Mouse (Mus musculus) heart, embryonic 10.5 days (tissue): Measurements from ENCODE around the gene Ptk7. TPM values are rescaled to one million over a fixed set of nuclear protein-coding genes. Genes with fewer than 3 reads are reported as not detected.

Experiments used
- DNase-seq: peaks from one replicate; pipeline ENCODE4 v3.0.0-alpha.2; 2017; ENCODE audit warnings: low spot score
- H3K27ac ChIP-seq: fragments of 300-500 bp; sonication (generic); 2 replicates; pipeline ENCODE4 v1.5.1; 2016; ENCODE audit warnings: mild to moderate bottlenecking
- H3K27me3 ChIP-seq: fragments of 300-500 bp; sonication (generic); 2 replicates; pipeline ENCODE4 v1.6.1; 2016; ENCODE audit warnings: mild to moderate bottlenecking; ENCODE audit not compliant: poor library complexity, insufficient read depth, severe bottlenecking
- H3K36me3 ChIP-seq: fragments of 300-500 bp; sonication (generic); 2 replicates; pipeline ENCODE4 v1.6.1; 2016; ENCODE audit warnings: mild to moderate bottlenecking, moderate library complexity
- H3K4me1 ChIP-seq: fragments of 300-500 bp; sonication (generic); 2 replicates; pipeline ENCODE4 v1.6.1; 2016; ENCODE audit warnings: mild to moderate bottlenecking
- H3K4me3 ChIP-seq: fragments of 300-500 bp; sonication (generic); 2 replicates; pipeline ENCODE4 v1.5.1; 2016; ENCODE audit warnings: mild to moderate bottlenecking, moderate library complexity
- H3K9me3 ChIP-seq: fragments of 300-500 bp; sonication (generic); 2 replicates; pipeline ENCODE4 v1.6.1; 2016; ENCODE audit warnings: mild to moderate bottlenecking, moderate library complexity
- WGBS: fragments of 180-500 bp; shearing (Covaris S2); methylation state at CpG from one replicate; pipeline ENCODE4 v1.1.7; 2016; 5-methylcytosine and 5-hydroxymethylcytosine counted together
- polyA plus RNA-seq: library from polyadenylated mRNA; unstranded; fragments of >200 nt; fragmentation: Nextera tagmentation; extraction: Ambion mirVana; gene quantifications from 2 replicates; pipeline ENCODE4 v1.2.1, GENCODE M21; 2016

Gene Ptk7
- polyA plus RNA-seq, 1 experiment from 2014 or later, result 67.7 TPM

DNA sequence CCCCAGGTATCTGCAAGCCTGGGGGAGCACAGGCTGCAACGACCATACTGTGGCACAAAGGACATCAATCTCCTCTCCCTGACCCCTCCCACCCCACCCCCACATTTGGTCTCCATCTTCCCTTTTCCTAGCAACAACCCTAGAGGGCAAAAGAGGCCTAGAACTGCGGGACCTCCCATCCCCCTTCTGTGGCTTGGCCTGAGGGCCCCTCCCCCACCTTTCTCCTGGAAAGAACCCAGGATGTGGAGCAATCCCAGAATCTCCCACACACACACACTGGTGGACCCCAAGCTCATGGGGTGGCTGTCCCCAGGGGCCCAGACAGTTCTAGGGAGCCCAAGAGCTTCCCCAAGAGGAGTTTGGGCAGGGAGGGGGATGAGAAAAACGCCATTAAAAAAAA is 81.4 kb downstream of the Ptk7 start:
- 0 out of 2 replicates have a peak overlapping the region, but pooled peaks have one; percentile 67 for H3K27ac ChIP-seq

DNA sequence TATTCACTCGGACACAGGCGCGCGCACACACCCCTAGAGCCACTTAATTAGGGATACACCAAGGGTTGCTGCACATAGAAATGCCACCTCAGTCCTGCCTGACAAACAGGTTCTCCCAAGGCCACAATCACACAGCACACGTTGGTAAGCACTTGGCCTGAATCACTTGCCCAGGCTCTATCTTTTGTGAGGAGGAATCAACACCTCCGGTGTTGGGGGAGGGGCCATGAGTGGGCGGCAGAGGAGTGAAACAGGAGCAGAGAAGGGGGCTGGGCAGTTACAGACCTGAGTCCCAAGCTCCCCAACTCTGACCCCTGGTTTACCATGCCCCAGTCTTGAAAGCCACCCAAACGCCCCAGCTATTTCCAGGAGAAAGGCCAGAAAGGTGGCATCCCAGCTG is 82.3 kb downstream of the Ptk7 start:
- peak overlapping the region; percentile 75; the same call in 1 of the 2 replicates for H3K4me3 ChIP-seq
- H3K27me3 ChIP-seq, result peaks cover 25% of the 10 kb centered on the region; the same call in 1 of the 2 replicates
- WGBS, result 7% methylated on average over 8 of the region's 8 CpGs
- H3K9me3 ChIP-seq, result no peaks in the 10 kb centered on the region
- peak overlapping the region; percentile 67; the same call in 1 of the 2 replicates for H3K27ac ChIP-seq
- H3K36me3 ChIP-seq, result peaks cover 52% of the 10 kb centered on the region
- DNase-seq, result no peak
- peaks cover 43% of the 10 kb centered on the region for H3K4me1 ChIP-seq

More for the DNA sequence above, 81.4 kb downstream of the Ptk7 start:
- Histone ChIP-seq H3K27me3 (peaks cover 25% of the 10 kb centered on the region; the same call in 1 of the 2 replicates), H3K4me1 (peaks cover 52% of the 10 kb centered on the region), H3K9me3 (no peaks in the 10 kb centered on the region), H3K4me3 (no peak overlapping the region), H3K36me3 (peaks cover 56% of the 10 kb centered on the region)
- 26% methylated on average over 3 of the region's 3 CpGs for WGBS
- DNase-seq, result no peak

DNA sequence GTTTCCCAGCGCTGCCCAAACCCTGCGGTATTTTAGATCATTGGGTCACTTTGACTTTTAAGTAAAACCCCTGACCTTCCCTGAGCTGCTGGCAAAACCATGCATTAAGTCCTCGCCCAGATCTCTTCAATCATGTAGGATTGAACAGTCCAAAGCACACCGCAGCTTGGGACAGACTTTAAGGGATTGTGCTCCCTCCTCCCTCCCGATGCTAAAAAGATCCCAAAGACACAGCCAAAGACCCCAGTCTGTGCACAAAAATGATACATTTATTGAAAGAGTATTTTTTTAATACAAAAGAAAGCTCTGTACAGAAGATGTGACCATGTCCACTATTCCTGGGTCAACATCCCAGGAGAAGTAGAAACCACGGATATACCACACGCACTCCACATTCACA is 82.7 kb downstream of the Ptk7 start:
- Histone ChIP-seq H3K27ac (peak overlapping the region; percentile 84; the same call in 1 of the 2 replicates), H3K9me3 (no peaks in the 10 kb centered on the region), H3K36me3 (peaks cover 49% of the 10 kb centered on the region), H3K27me3 (peaks cover 25% of the 10 kb centered on the region; the same call in 1 of the 2 replicates), H3K4me1 (peaks cover 40% of the 10 kb centered on the region), H3K4me3 (peak overlapping the region; percentile 75)
- no peak for DNase-seq
- WGBS, result 6% methylated on average over 7 of the region's 7 CpGs

DNA sequence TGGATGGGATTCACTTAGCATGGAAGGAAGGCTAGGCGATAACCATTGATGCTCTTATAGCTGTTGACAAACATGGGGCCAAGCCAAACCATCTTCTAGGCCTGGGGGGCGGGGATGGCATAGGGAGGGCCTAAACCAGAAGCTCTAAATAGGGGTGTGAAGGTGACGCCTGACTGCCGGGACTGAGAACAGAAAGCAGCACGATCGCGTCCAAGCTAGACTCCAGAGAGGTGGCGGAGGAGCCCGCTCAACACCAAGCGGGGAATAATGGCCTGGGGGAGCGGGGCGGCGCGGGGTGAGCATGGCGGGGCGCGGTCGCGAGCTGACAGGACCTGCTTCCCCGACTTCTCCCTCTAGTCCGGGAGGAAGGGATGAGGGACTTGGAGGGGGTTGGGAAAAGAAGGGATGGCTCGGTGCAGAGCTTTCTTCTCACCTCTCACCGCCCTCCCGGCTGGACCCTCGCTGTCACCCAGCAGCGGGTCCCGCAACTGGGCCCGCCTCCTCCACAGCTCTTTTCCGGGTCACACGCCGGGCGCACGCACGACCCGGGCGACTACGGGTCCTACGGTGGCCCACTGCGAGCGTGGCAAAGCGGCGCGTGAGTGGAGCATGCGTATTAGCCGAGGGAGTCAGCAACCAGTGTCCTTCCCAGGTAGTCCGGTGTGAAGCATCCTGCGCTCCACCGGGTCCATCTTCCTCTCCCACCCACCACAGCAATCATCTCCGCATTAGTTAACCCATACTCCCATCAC is 83.3 kb downstream of the Ptk7 start, which contains the start of gene Cul9:
TSS of gene Cul9 (minus strand) at position 576 of the 752 bp plus-strand sequence.
- peak within 1 kb of the TSS; percentile 75 for H3K4me3 ChIP-seq
- H3K27ac ChIP-seq, result peak within 1 kb of the TSS; percentile 84
- peaks cover 35% of the 10 kb centered on the region for H3K4me1 ChIP-seq
- peaks cover 31% of the 10 kb centered on the region for H3K27me3 ChIP-seq
- H3K9me3 ChIP-seq, result no peaks in the 10 kb centered on the region
- peaks cover 49% of the 10 kb centered on the region for H3K36me3 ChIP-seq
- WGBS, result 2% methylated on average over 49 of the region's 49 CpGs
- DNase-seq, result no peak

DNA sequence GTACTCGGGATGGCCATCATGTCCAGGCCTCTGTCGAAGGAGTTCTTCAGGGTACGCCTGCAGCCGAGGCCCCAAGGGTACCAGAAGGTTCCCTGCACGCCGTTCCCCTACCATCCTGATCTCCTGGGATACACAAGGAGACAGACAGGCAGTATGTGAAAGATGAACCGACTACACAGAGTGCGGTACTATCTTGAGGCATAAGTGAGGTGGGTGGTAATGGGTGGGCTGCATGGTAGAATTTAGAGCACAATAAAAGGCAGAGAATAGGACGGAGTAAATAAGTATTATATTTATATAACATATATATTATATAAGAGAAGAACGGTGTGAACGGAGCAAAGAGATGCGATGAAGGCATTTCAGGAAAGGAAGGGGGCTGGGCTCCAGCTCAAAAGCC is 85.6 kb downstream of the Ptk7 start:
- WGBS, result 80% methylated on average over 12 of the region's 12 CpGs
- peaks cover 38% of the 10 kb centered on the region for H3K4me1 ChIP-seq
- peaks cover 36% of the 10 kb centered on the region for H3K36me3 ChIP-seq
- no peak overlapping the region for H3K27ac ChIP-seq
- H3K9me3 ChIP-seq, result no peaks in the 10 kb centered on the region
- no peak for DNase-seq
- H3K4me3 ChIP-seq, result no peak overlapping the region
- peaks cover 52% of the 10 kb centered on the region for H3K27me3 ChIP-seq

DNA sequence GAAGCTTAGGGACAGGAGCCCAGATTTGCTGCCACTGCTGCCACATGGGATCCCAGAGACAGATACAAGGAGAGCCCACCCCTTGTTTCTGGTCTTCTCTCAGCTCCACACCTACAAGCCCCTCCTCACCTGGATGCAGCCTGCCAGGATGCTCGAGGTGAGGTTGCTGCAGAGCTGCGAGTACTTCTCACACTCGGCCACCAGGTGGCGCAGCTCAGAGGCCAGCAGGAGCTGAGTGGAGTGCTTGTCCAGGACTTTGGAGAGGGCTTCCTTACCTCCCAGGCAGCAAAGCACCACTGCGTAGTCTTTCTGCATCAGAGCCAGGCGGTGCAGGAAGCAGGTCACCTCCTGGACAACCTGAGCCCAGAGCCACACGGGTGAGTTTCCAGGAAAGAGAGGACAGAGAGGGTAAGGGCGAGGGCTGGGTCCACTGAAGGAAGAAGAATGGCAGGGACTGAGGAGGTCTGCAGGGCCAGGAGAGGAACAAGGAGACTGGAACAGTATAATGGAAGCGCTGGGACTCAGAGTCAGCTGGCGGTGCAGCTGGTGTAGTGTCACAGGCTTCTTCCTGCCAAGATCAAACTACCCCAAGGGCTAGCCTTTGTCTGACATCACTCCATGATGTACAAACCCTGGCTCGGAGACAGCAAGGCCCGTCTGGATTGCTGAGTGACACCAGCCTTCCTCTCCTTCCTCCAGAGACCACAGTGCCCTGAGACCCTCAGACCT is 103.6 kb downstream of the Ptk7 start:
- H3K27ac ChIP-seq, result no peak overlapping the region
- H3K4me3 ChIP-seq, result no peak overlapping the region; the same call in 1 of the 2 replicates
- WGBS, result 38% methylated on average over 12 of the region's 12 CpGs
- 0 out of 2 replicates have a peak, but pooled peaks cover 4% of the 10 kb centered on the region for H3K36me3 ChIP-seq
- no peak for DNase-seq
- no peaks in the 10 kb centered on the region for H3K9me3 ChIP-seq
- H3K27me3 ChIP-seq, result peaks cover 36% of the 10 kb centered on the region
- H3K4me1 ChIP-seq, result peaks cover 16% of the 10 kb centered on the region

DNA sequence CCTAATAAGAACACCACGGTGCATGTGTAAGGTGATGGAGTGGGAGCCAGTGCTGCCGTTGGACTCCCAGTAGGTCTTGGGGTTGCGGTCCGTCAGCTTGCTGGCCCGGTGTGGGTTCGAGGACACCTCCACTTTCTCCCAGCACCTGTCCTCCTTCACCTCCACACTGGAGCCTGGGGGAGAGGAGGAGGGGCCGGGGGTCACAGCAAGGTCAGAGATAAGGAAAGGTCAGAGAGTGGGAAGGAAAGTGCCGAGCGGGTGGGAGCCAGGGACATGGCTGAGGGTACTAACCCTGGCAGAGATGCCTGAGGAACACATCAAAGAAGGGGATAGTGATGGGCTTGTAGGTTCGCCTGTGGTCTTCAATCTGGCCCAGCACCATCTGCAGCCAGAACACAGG is 104.2 kb downstream of the Ptk7 start:
- Histone ChIP-seq H3K36me3 (0 out of 2 replicates have a peak, but pooled peaks cover 4% of the 10 kb centered on the region), H3K4me1 (peaks cover 23% of the 10 kb centered on the region), H3K9me3 (no peaks in the 10 kb centered on the region), H3K27me3 (peaks cover 43% of the 10 kb centered on the region), H3K27ac (no peak overlapping the region), H3K4me3 (no peak overlapping the region)
- WGBS, result 69% methylated on average over 10 of the region's 10 CpGs
- DNase-seq, result no peak

DNA sequence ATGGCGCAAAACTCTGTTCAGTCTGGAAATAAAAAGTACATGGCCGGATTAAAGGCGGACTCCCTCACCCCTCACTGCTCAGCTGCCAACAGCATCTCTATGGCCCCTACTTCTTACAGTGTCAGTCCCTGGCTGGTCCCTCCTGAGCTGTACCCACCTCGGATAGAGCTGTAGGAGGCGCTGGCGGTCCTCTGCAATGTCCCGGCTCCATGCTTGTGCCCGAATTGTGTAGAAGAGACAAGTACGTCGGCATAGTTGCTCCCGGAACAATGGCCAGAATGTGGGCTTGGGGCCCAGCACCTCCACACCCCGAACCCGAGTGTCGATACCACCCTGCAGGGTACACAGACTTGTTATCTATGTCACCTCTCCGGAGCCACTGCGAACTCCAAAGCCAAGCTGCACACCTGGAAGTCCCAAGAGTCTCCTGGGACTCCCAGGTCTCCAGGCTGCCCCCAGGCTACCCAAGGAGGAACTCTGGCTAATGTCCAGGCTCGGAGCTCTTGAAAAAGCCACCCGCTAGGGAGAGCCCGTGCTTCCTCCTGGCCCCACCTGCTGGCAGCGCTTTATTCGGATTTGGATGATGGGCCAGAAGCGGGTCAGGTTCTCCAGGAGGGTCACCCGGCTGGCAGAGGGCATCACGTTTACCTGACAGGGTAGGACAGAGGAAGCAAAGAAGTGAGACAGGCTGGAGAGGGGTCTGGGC is 107.2 kb downstream of the Ptk7 start:
- Histone ChIP-seq H3K36me3 (0 out of 2 replicates have a peak, but pooled peaks cover 3% of the 10 kb centered on the region), H3K9me3 (no peaks in the 10 kb centered on the region), H3K4me1 (peaks cover 30% of the 10 kb centered on the region), H3K27ac (no peak overlapping the region), H3K27me3 (peaks cover 54% of the 10 kb centered on the region), H3K4me3 (0 out of 2 replicates have a peak overlapping the region, but pooled peaks have one; percentile 10)
- 29% methylated on average over 24 of the region's 24 CpGs for WGBS
- DNase-seq, result no peak

DNA sequence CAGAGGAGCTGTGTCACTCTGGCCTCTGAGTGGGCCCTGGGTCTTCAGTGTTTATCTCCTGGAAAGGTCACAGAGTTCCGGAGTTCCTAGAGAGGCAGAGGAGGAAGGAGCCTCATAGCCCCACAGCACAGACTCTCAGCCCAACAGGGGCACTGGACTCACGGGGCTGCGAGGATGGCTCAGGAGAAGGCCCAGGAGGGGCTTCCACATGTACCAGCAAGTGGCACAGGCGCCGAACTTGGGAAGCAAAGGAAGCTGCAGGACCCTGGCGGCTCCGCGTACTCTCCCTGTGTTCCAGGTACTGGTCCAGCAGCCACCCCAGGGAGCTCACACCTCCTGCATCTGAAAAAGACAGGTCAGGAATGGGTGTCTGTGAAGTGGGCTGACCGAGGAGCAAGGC is 108.1 kb downstream of the Ptk7 start:
- H3K4me1 ChIP-seq, result peaks cover 28% of the 10 kb centered on the region
- peak overlapping the region; percentile 37; the same call in 1 of the 2 replicates for H3K27ac ChIP-seq
- DNase-seq, result no peak
- peak overlapping the region; percentile 47; the same call in 1 of the 2 replicates for H3K4me3 ChIP-seq
- peaks cover 54% of the 10 kb centered on the region for H3K27me3 ChIP-seq
- H3K36me3 ChIP-seq, result 0 out of 2 replicates have a peak, but pooled peaks cover 3% of the 10 kb centered on the region
- WGBS, result 60% methylated on average over 9 of the region's 9 CpGs
- H3K9me3 ChIP-seq, result no peaks in the 10 kb centered on the region

DNA sequence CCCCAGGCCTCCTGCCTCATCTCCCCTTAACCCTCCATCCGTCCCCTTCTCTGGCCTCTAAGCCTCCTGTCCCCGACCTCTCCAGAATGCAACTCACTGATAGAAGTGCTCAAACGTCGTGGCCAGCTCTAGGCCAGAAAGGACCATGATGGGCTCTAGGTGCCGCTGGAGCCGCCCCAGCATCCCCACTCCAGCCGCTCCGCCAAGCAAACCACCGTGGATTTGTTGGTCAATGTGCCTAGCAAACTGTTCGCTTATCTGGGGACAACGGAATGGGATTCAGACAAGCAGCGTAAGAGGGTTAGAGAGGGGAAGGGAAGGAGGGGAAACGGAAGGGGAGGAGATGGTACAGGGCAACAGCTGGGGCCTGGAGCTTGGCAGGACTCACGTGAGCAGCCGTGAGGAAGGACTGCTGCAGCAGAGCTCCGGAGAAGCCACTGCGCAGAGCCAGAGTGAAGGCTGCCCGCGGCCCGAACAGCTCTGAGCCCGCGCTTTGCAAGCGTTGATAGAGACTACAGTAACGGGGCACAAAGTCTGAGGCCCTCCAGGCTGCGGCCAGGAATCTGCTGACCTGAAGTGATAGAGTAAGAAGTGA is 108.8 kb downstream of the Ptk7 start:
- 20% methylated on average over 25 of the region's 25 CpGs for WGBS
- no peaks in the 10 kb centered on the region for H3K9me3 ChIP-seq
- peaks cover 28% of the 10 kb centered on the region for H3K4me1 ChIP-seq
- no peak for DNase-seq
- peak overlapping the region; percentile 37 for H3K27ac ChIP-seq
- H3K4me3 ChIP-seq, result peak overlapping the region; percentile 47
- peaks cover 50% of the 10 kb centered on the region for H3K27me3 ChIP-seq
- H3K36me3 ChIP-seq, result 0 out of 2 replicates have a peak, but pooled peaks cover 3% of the 10 kb centered on the region

DNA sequence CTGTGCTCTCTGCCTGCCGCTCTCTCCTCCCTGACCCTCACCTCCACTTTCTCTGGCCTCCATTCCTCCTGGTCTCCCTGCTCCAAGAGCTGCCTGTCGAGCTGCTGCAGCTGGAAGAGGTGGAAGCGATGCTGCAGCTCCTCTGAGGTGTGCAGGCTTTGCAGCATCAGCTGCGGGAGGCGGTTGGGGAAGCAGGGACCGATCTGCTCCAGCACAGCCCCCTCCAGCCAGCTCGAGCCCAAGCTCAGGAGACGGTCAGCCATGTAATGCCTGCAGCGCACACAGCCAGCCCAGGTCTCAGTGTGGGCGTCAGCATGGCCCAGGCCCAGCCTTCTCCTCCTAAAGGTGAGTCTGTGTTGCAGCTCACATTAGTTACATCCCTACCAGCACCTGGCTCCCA is 109.3 kb downstream of the Ptk7 start:
- Histone ChIP-seq H3K4me1 (peaks cover 28% of the 10 kb centered on the region), H3K9me3 (no peaks in the 10 kb centered on the region), H3K4me3 (peak overlapping the region; percentile 47), H3K27me3 (peaks cover 48% of the 10 kb centered on the region), H3K36me3 (0 out of 2 replicates have a peak, but pooled peaks cover 3% of the 10 kb centered on the region), H3K27ac (peak overlapping the region; percentile 37; the same call in 1 of the 2 replicates)
- no peak for DNase-seq
- 48% methylated on average over 10 of the region's 10 CpGs for WGBS
